Mouse (Mus musculus) E14TG2a.4 (cell line): ENCODE results near the gene Galns.
A peak's percentile ranks its signal among the peaks of the same experiment; 100 is the strongest.
"Not testable (repeated sequence)": the region's sequence is repeated elsewhere in the genome, so short reads cannot be mapped to it uniquely, and the experiment has no call there.

Experiments used
- H3K27me3 ChIP-seq: 2 replicates; pipeline ENCODE4 v1.6.1; 2014; ENCODE audit warnings: low read length, control low read depth; ENCODE audit not compliant: insufficient read depth
- H3K36me3 ChIP-seq: 2 replicates; pipeline ENCODE4 v1.6.1; 2014; ENCODE audit warnings: low read length, control low read depth; ENCODE audit not compliant: insufficient read depth
- H3K4me1 ChIP-seq: replicated peaks from 2 replicates; pipeline ENCODE4 v1.6.1; 2014; ENCODE audit warnings: low read depth, low read length, control low read depth
- H3K4me3 ChIP-seq: replicated peaks from 2 replicates; pipeline ENCODE4 v1.5.1; 2014; ENCODE audit warnings: mild to moderate bottlenecking, low read length
- H3K9me3 ChIP-seq: 2 replicates; pipeline ENCODE4 v1.6.1; 2014; ENCODE audit warnings: low read length, control low read depth
- CTCF ChIP-seq: conservative IDR thresholded peaks from 2 replicates; pipeline ENCODE4 v1.5.1; 2014; ENCODE audit warnings: low read length
- NANOG ChIP-seq: IDR thresholded peaks from 2 replicates; pipeline ENCODE4 v1.6.1; 2014; ENCODE audit warnings: borderline replicate concordance, low read length, mixed read lengths
- POU5F1 ChIP-seq: IDR thresholded peaks from 2 replicates; pipeline ENCODE4 v1.6.1; 2014; ENCODE audit warnings: low read length, borderline replicate concordance

The Galns gene

GRCm38 (mm10) chr8:122637230-122637629 is 26.0 kb upstream of the Galns start:
- Histone ChIP-seq H3K9me3 (no peaks in the 10 kb centered on the region), H3K36me3 (no peaks in the 10 kb centered on the region), H3K4me3 (no peak overlapping the region), H3K27me3 (peaks cover 6% of the 10 kb centered on the region), H3K4me1 (peaks cover 59% of the 10 kb centered on the region)
- TF ChIP-seq CTCF: no peak

DNA sequence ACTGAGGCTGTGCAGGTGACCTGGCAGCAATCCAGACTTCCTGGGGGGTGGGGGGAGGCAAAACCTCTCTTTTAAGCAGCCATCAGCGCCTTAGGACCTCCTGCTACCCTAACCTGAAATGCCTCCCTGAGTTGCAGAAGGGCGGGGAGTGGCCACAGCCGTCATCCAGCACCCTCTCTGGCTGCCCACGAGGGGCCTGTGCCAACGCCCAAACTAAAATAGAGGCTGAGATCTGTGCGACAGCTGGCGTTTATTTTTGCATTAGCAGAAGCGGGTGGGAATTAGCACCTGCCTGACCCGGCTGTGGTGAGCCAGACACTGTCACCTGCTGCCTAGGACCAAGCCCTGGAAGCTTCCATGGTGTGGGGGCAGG is 25.5 kb upstream of the Galns start:
- Histone ChIP-seq H3K4me1 (peaks cover 55% of the 10 kb centered on the region), H3K4me3 (no peak overlapping the region), H3K36me3 (no peaks in the 10 kb centered on the region), H3K27me3 (peaks cover 6% of the 10 kb centered on the region), H3K9me3 (no peaks in the 10 kb centered on the region)
- TF ChIP-seq POU5F1 (no peak), CTCF (no peak), NANOG (no peak)

DNA sequence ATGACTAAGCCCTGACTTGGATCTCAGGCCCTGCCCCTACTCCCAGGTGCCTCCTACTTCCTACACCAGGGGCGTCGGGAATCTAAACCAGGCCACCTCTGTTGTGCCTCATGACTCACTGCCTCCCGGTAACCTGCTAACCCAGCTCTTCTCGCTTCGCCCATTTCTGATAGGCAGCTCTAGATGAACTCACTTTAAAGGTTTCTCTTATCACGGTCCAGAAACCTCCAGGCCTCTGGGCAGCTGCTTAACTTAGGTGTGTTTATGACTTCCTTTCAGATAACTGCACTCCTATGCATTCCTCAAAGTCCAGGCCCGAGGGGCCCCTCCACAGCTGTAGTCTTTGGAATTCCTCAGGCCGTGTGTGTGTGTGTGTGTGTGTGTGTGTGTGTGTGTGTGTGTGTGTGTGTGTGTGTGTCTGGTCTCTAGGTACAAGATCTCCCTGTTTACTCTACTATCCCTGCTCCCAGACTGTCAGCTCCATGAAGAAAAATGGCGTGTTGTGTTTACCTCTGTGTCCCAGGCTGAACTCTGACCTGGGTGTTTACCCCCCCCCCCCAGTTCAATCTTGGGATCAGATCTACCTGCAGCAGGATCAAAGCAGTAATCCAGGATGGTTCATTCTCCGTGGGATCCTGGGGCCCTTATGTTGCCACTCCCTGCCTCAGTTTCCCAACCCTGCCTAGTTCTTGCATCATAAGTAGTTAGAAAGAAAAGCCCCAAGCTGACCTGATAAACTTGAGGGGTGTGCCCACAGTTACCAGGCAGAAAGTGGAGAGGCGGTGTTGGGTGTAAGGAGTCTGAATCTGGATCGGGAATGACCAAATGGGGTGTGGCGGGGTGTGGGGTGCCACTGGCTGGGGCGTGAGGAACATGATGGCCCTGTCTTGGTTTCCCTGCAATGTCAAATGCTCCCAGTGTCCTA is 24.9 kb upstream of the Galns start:
- Histone ChIP-seq H3K9me3 (no peaks in the 10 kb centered on the region), H3K4me3 (no peak overlapping the region), H3K27me3 (peaks cover 6% of the 10 kb centered on the region), H3K36me3 (no peaks in the 10 kb centered on the region), H3K4me1 (peaks cover 49% of the 10 kb centered on the region)
- TF ChIP-seq POU5F1 (no peak), CTCF (no peak), NANOG (no peak)

GRCm38 (mm10) chr8:122633205-122633604 is 21.9 kb upstream of the Galns start:
- TF ChIP-seq NANOG: no peak
- no peak for TF ChIP-seq CTCF
- no peak for TF ChIP-seq POU5F1
- H3K27me3 ChIP-seq: peaks cover 11% of the 10 kb centered on the region; the same call in 1 of the 2 replicates
- H3K4me1 ChIP-seq: peaks cover 38% of the 10 kb centered on the region
- H3K36me3 ChIP-seq: no peaks in the 10 kb centered on the region
- H3K4me3 ChIP-seq: no peak overlapping the region
- no peaks in the 10 kb centered on the region for H3K9me3 ChIP-seq

- H3K9me3 ChIP-seq, H3K4me3 ChIP-seq, H3K36me3 ChIP-seq: not testable (repeated sequence)
- H3K4me1 ChIP-seq: peaks cover 30% of the 10 kb centered on the region
- peaks cover 11% of the 10 kb centered on the region; the same call in 1 of the 2 replicates for H3K27me3 ChIP-seq
Observed at GRCm38 (mm10) chr8:122632134-122632533, 20.9 kb upstream of the Galns start.

DNA sequence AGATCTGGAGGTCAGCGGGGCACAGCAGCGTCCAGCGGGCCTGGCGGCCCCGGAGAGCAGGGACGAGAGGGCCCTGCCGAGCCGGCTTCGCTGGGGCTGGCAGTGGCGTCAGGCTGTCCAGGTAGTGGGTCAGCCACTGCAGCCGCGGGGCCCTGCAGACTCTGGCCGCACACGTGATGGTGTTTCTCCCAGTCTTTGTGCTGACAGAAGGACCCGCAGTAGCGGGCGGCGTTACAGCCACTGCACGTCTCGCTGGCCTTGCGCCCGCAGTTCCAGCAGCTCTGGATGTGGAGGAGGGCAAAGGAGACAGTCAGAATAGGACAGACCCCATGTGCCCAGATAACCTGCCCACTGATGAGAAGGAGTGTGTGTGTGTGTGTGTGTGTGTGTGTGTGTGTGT is 19.4 kb upstream of the Galns start:
- Histone ChIP-seq H3K4me3 (peak overlapping the region; percentile 78), H3K9me3 (no peaks in the 10 kb centered on the region), H3K27me3 (peaks cover 11% of the 10 kb centered on the region; the same call in 1 of the 2 replicates), H3K36me3 (no peaks in the 10 kb centered on the region), H3K4me1 (peaks cover 24% of the 10 kb centered on the region)
- TF ChIP-seq CTCF: no peak
- no peak for TF ChIP-seq NANOG
- TF ChIP-seq POU5F1: no peak

- Histone ChIP-seq H3K27me3 (peaks cover 8% of the 10 kb centered on the region; the same call in 1 of the 2 replicates), H3K9me3 (no peaks in the 10 kb centered on the region), H3K4me1 (peaks cover 22% of the 10 kb centered on the region), H3K4me3 (no peak overlapping the region), H3K36me3 (no peaks in the 10 kb centered on the region)
- no peak for TF ChIP-seq CTCF
- no peak for TF ChIP-seq NANOG
- no peak for TF ChIP-seq POU5F1
Observed at GRCm38 (mm10) chr8:122629388-122629787, 18.1 kb upstream of the Galns start.

GRCm38 (mm10) chr8:122626896-122627295 is 15.6 kb upstream of the Galns start:
- Histone ChIP-seq H3K4me1 (peaks cover 23% of the 10 kb centered on the region), H3K4me3 (no peak overlapping the region), H3K9me3 (no peaks in the 10 kb centered on the region), H3K36me3 (no peaks in the 10 kb centered on the region), H3K27me3 (peaks cover 8% of the 10 kb centered on the region; the same call in 1 of the 2 replicates)
- TF ChIP-seq NANOG: no peak
- no peak for TF ChIP-seq CTCF

DNA sequence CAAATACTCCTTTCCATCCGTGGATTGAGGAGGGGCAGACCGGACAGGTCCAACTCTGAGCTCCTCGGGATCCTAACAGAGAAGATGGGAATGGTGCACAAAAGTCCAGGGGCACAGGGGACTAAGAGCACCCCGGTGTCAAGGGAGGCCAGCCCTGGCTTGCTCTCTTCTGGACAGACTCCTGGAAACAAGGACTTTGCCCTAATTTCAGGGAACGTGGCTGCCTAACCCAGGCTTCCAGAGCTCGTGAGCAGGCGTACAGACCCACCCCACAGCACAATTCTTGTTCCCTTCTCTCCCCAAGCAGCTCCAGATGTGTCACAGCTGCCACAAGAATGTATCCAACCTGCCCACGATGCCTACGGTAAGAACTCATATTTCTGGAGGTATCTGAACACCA is 14.5 kb upstream of the Galns start:
- Histone ChIP-seq H3K4me1 (peaks cover 23% of the 10 kb centered on the region), H3K27me3 (peaks cover 7% of the 10 kb centered on the region; the same call in 1 of the 2 replicates), H3K4me3 (no peak overlapping the region), H3K9me3 (no peaks in the 10 kb centered on the region), H3K36me3 (no peaks in the 10 kb centered on the region)
- TF ChIP-seq CTCF (no peak), POU5F1 (no peak), NANOG (no peak)
